Mouse (Mus musculus): Measurements from ENCODE around the gene Nipal3. TPM values are rescaled to one million over a fixed set of nuclear protein-coding genes. Genes with fewer than 3 reads are reported as not detected.
A peak's percentile ranks its signal among the peaks of the same experiment; 100 is the strongest.

Nipal3 gene
- polyA plus RNA-seq, 1 experiment from 2014 or later: 26.1 TPM

- 96% methylated on average over 7 of the region's 7 CpGs for WGBS (ENCODE audit: missing documents)
- peaks cover 27% of the 10 kb centered on the region for H3K36me3 ChIP-seq (ENCODE audit: inconsistent target)
- H3K79me2 ChIP-seq (ENCODE audit: inconsistent target): no peaks in the 10 kb centered on the region; the same call in 1 of the 2 replicates
- no peak overlapping the region for H3K27ac ChIP-seq
- no peak overlapping the region for H3K4me3 ChIP-seq (ENCODE audit: inconsistent target)
Measured at GRCm38 (mm10) chr4:135489256-135489655, 5.6 kb downstream of the Nipal3 start.

- Histone ChIP-seq H3K36me3 (ENCODE audit: inconsistent target) (peaks cover 37% of the 10 kb centered on the region), H3K79me2 (ENCODE audit: inconsistent target) (no peaks in the 10 kb centered on the region), H3K27ac (no peak overlapping the region), H3K4me3 (ENCODE audit: inconsistent target) (no peak overlapping the region)
- 92% methylated on average over 11 of the region's 11 CpGs for WGBS (ENCODE audit: missing documents)
Measured at GRCm38 (mm10) chr4:135486352-135486751, 8.5 kb downstream of the Nipal3 start.

GRCm38 (mm10) chr4:135485086-135485485 lies 9.8 kb downstream of the Nipal3 start:
- peaks cover 36% of the 10 kb centered on the region for H3K36me3 ChIP-seq (ENCODE audit: inconsistent target)
- no peak overlapping the region for H3K27ac ChIP-seq
- no peak overlapping the region for H3K4me3 ChIP-seq (ENCODE audit: inconsistent target)
- H3K79me2 ChIP-seq (ENCODE audit: inconsistent target): no peaks in the 10 kb centered on the region
- WGBS (ENCODE audit: missing documents): 86% methylated on average over 10 of the region's 10 CpGs

- Histone ChIP-seq H3K79me2 (ENCODE audit: inconsistent target) (no peaks in the 10 kb centered on the region), H3K36me3 (ENCODE audit: inconsistent target) (peaks cover 30% of the 10 kb centered on the region; the same call in 1 of the 2 replicates), H3K4me3 (ENCODE audit: inconsistent target) (no peak overlapping the region), H3K27ac (no peak overlapping the region)
- 93% methylated on average over 9 of the region's 9 CpGs for WGBS (ENCODE audit: missing documents)
Measured at GRCm38 (mm10) chr4:135480370-135480769, 14.5 kb downstream of the Nipal3 start.

GRCm38 (mm10) chr4:135477851-135478250 lies 17.0 kb downstream of the Nipal3 start:
- Histone ChIP-seq H3K4me3 (ENCODE audit: inconsistent target) (no peak overlapping the region), H3K36me3 (ENCODE audit: inconsistent target) (peaks cover 36% of the 10 kb centered on the region; the same call in 1 of the 2 replicates), H3K27ac (no peak overlapping the region), H3K79me2 (ENCODE audit: inconsistent target) (no peaks in the 10 kb centered on the region)
- 98% methylated on average over 10 of the region's 10 CpGs for WGBS (ENCODE audit: missing documents)

GRCm38 (mm10) chr4:135463406-135463805 lies 31.4 kb downstream of the Nipal3 start:
- no peak overlapping the region for H3K27ac ChIP-seq
- H3K36me3 ChIP-seq (ENCODE audit: inconsistent target): peaks cover 28% of the 10 kb centered on the region
- 96% methylated on average over 11 of the region's 11 CpGs for WGBS (ENCODE audit: missing documents)
- no peaks in the 10 kb centered on the region for H3K79me2 ChIP-seq (ENCODE audit: inconsistent target)
- H3K4me3 ChIP-seq (ENCODE audit: inconsistent target): no peak overlapping the region

- 87% methylated on average over 11 of the region's 12 CpGs for WGBS (ENCODE audit: missing documents)
- no peak overlapping the region for H3K4me3 ChIP-seq (ENCODE audit: inconsistent target)
- H3K27ac ChIP-seq: no peak overlapping the region
- H3K36me3 ChIP-seq (ENCODE audit: inconsistent target): peaks cover 6% of the 10 kb centered on the region; the same call in 1 of the 2 replicates
- no peaks in the 10 kb centered on the region for H3K79me2 ChIP-seq (ENCODE audit: inconsistent target)
Measured at GRCm38 (mm10) chr4:135453572-135453971, 41.3 kb downstream of the Nipal3 start.

GRCm38 (mm10) chr4:135453164-135453563 lies 41.7 kb downstream of the Nipal3 start:
- Histone ChIP-seq H3K36me3 (ENCODE audit: inconsistent target) (peaks cover 6% of the 10 kb centered on the region; the same call in 1 of the 2 replicates), H3K4me3 (ENCODE audit: inconsistent target) (no peak overlapping the region), H3K79me2 (ENCODE audit: inconsistent target) (no peaks in the 10 kb centered on the region), H3K27ac (no peak overlapping the region)
- WGBS (ENCODE audit: missing documents): 92% methylated on average over 6 of the region's 6 CpGs

GRCm38 (mm10) chr4:135451360-135452015 lies 43.4 kb downstream of the Nipal3 start:
- no peak overlapping the region for H3K27ac ChIP-seq
- no peak overlapping the region for H3K4me3 ChIP-seq (ENCODE audit: inconsistent target)
- no peaks in the 10 kb centered on the region for H3K79me2 ChIP-seq (ENCODE audit: inconsistent target)
- peaks cover 6% of the 10 kb centered on the region; the same call in 1 of the 2 replicates for H3K36me3 ChIP-seq (ENCODE audit: inconsistent target)
- 87% methylated on average over 18 of the region's 18 CpGs for WGBS (ENCODE audit: missing documents)

GRCm38 (mm10) chr4:135442473-135442872 lies 52.4 kb downstream of the Nipal3 start:
- H3K27ac ChIP-seq: no peak overlapping the region
- H3K4me3 ChIP-seq (ENCODE audit: inconsistent target): no peak overlapping the region
- H3K36me3 ChIP-seq (ENCODE audit: inconsistent target): no peaks in the 10 kb centered on the region
- no peaks in the 10 kb centered on the region for H3K79me2 ChIP-seq (ENCODE audit: inconsistent target)
- 93% methylated on average over 3 of the region's 5 CpGs for WGBS (ENCODE audit: missing documents)

- Histone ChIP-seq H3K36me3 (ENCODE audit: inconsistent target) (no peaks in the 10 kb centered on the region), H3K27ac (peak overlapping the region; percentile 86), H3K4me3 (ENCODE audit: inconsistent target) (no peak overlapping the region), H3K79me2 (ENCODE audit: inconsistent target) (no peaks in the 10 kb centered on the region)
- WGBS (ENCODE audit: missing documents): 16% methylated on average over 9 of the region's 9 CpGs
Measured at GRCm38 (mm10) chr4:135439904-135440522, 54.8 kb downstream of the Nipal3 start.

GRCm38 (mm10) chr4:135439188-135439647 lies 55.6 kb downstream of the Nipal3 start:
- H3K36me3 ChIP-seq (ENCODE audit: inconsistent target): no peaks in the 10 kb centered on the region
- no peak overlapping the region for H3K4me3 ChIP-seq (ENCODE audit: inconsistent target)
- WGBS (ENCODE audit: missing documents): 0% methylated on average over 15 of the region's 15 CpGs
- H3K27ac ChIP-seq: peak overlapping the region; percentile 86
- no peaks in the 10 kb centered on the region for H3K79me2 ChIP-seq (ENCODE audit: inconsistent target)

- H3K27ac ChIP-seq: no peak overlapping the region
- H3K4me3 ChIP-seq (ENCODE audit: inconsistent target): no peak overlapping the region
- peaks cover 3% of the 10 kb centered on the region; the same call in 1 of the 2 replicates for H3K79me2 ChIP-seq (ENCODE audit: inconsistent target)
- H3K36me3 ChIP-seq (ENCODE audit: inconsistent target): no peaks in the 10 kb centered on the region
Measured at GRCm38 (mm10) chr4:135437924-135438323, 56.9 kb downstream of the Nipal3 start.

- no peak overlapping the region for H3K4me3 ChIP-seq (ENCODE audit: inconsistent target)
- 44% methylated on average over 13 of the region's 13 CpGs for WGBS (ENCODE audit: missing documents)
- no peaks in the 10 kb centered on the region for H3K36me3 ChIP-seq (ENCODE audit: inconsistent target)
- H3K79me2 ChIP-seq (ENCODE audit: inconsistent target): peaks cover 18% of the 10 kb centered on the region; the same call in 1 of the 2 replicates
- no peak overlapping the region for H3K27ac ChIP-seq
Measured at GRCm38 (mm10) chr4:135436291-135436690, 58.5 kb downstream of the Nipal3 start.

- Histone ChIP-seq H3K27ac (peak overlapping the region; percentile 72), H3K36me3 (ENCODE audit: inconsistent target) (no peaks in the 10 kb centered on the region), H3K4me3 (ENCODE audit: inconsistent target) (peak overlapping the region; percentile 38), H3K79me2 (ENCODE audit: inconsistent target) (peaks cover 18% of the 10 kb centered on the region; the same call in 1 of the 2 replicates)
- WGBS (ENCODE audit: missing documents): 40% methylated on average over 11 of the region's 11 CpGs
Measured at GRCm38 (mm10) chr4:135434395-135434789, 60.4 kb downstream of the Nipal3 start.

Measured in macrophage (primary cell).